ENCODE assay signal across 27 mouse cellular contexts in genomic region chr13:97977104-97977503, GRCm38 (mm10).
DNase-seq lines count a peak whose midpoint lies in the region; ATAC-seq and TF ChIP-seq lines count a peak whose summit lies in the region.
"Had no signal": no experiment of that assay in that cellular context is flagged by ENCODE, and none has a peak within 500 bp of the region (broad histone marks: within the 10 kb centered on the region; RNA-seq: fewer than 3 reads in every experiment).

No protein-coding gene starts in this region.

- no peaks in the 10 kb centered on the region for H3K27me3 ChIP-seq in intestine, postnatal 0 days (replicated peaks; ENCODE audit: control insufficient read depth, insufficient read depth, low read length)
- no peaks in the 10 kb centered on the region for H3K27me3 ChIP-seq in small intestine, adult 2 months (ENCODE audit: control insufficient read depth, insufficient read depth, low read length)
- H3K27me3 ChIP-seq: CH12.LX; embryonic facial prominence, embryonic 12.5 days; embryonic facial prominence, embryonic 15.5 days; forebrain, embryonic 12.5 days; forebrain, embryonic 15.5 days; Patski had no signal

- no peak overlapping the region for H3K9ac ChIP-seq in intestine, postnatal 0 days (ENCODE audit: low read depth, low read length)
- H3K9ac ChIP-seq: embryonic facial prominence, embryonic 12.5 days; embryonic facial prominence, embryonic 15.5 days; forebrain, embryonic 12.5 days; forebrain, embryonic 15.5 days; heart, embryonic 13.5 days; hindbrain, embryonic 14.5 days had no signal

- no peak for DNase-seq in lung, postnatal 4 days
- no peak for DNase-seq in left cerebral cortex, adult 8-10 months (ENCODE audit: low spot score in 2 of 2)
- DNase-seq: adrenal gland, postnatal 10 days; adrenal gland, postnatal 36 days; B cell, adult 2 months; cerebellum, adult 18-20 months; cerebellum, adult 9-10 months; cerebellum, postnatal 14 days; gastrocnemius, postnatal 25 days; heart, adult 2 months; heart, postnatal 14 days; heart, postnatal 4 days had no signal

- peak; percentile 72 for ATAC-seq in granulocyte monocyte progenitor cell, adult 5-6 weeks (replicated peaks; ENCODE audit: poor library complexity, severe bottlenecking)
- ATAC-seq in intestine, postnatal 0 days, result peak; percentile 59
- no peak for ATAC-seq in erythroid progenitor cell, adult 5-6 weeks (replicated peaks; ENCODE audit: low FRiP score, poor library complexity, severe bottlenecking)
- ATAC-seq: forebrain, embryonic 15.5 days; hindbrain, postnatal 0 days; Patski had no signal

- no peak for TF ChIP-seq CTCF in intestine, postnatal 0 days (IDR thresholded peaks at IDR 0.05; ENCODE audit: low read depth)
- no peak for TF ChIP-seq CTCF in small intestine, adult 2 months (IDR thresholded peaks at IDR 0.05; ENCODE audit: extremely low read depth, insufficient read length, insufficient replicate concordance, low read depth, low read length)

- no peak for TF ChIP-seq POLR2A in small intestine, adult 2 months (IDR thresholded peaks at IDR 0.05; ENCODE audit: low read depth, low read length)

- H3K36me3 ChIP-seq in intestine, postnatal 0 days (ENCODE audit: control insufficient read depth, insufficient read depth), result no peaks in the 10 kb centered on the region
- H3K36me3 ChIP-seq in small intestine, adult 2 months (ENCODE audit: control insufficient read depth, insufficient read depth, low read length), result no peaks in the 10 kb centered on the region
- H3K36me3 ChIP-seq: embryonic facial prominence, embryonic 12.5 days; embryonic facial prominence, embryonic 15.5 days; forebrain, embryonic 12.5 days; forebrain, embryonic 15.5 days; G1E; heart, embryonic 10.5 days had no signal

- H3K4me2 ChIP-seq in intestine, postnatal 0 days (replicated peaks; ENCODE audit: low read depth), result no peak overlapping the region
- H3K4me2 ChIP-seq: embryonic facial prominence, embryonic 12.5 days; embryonic facial prominence, embryonic 15.5 days; forebrain, embryonic 12.5 days; forebrain, embryonic 15.5 days; heart, embryonic 13.5 days; hindbrain, embryonic 14.5 days had no signal

- no peak overlapping the region for H3K4me3 ChIP-seq in intestine, postnatal 0 days (ENCODE audit: low read depth, low read length)
- H3K4me3 ChIP-seq in small intestine, adult 2 months (ENCODE audit: low read depth, low read length), result no peak overlapping the region
- H3K4me3 ChIP-seq: embryonic facial prominence, embryonic 12.5 days; embryonic facial prominence, embryonic 15.5 days; forebrain, embryonic 12.5 days; forebrain, embryonic 15.5 days; heart, adult 2 months; heart, embryonic 10.5 days; heart, embryonic 13.5 days had no signal

- 65% methylated on average over 9 of the region's 9 CpGs for WGBS in intestine, postnatal 0 days
- 34% methylated on average over 9 of the region's 9 CpGs for WGBS in small intestine, adult 2 months

- H3K4me1 ChIP-seq in intestine, postnatal 0 days (replicated peaks; ENCODE audit: control insufficient read depth, insufficient read depth, low read length), result peaks cover 4% of the 10 kb centered on the region; the same call in 1 of the 2 replicates
- peaks cover 19% of the 10 kb centered on the region; the same call in 1 of the 2 replicates for H3K4me1 ChIP-seq in small intestine, adult 2 months (ENCODE audit: control insufficient read depth, insufficient read depth, insufficient read length, low read length)

- no peak overlapping the region for H3K27ac ChIP-seq in intestine, postnatal 0 days (ENCODE audit: low read depth, low read length)
- H3K27ac ChIP-seq in small intestine, adult 2 months (ENCODE audit: insufficient read depth, low read depth, low read length), result peak overlapping the region; percentile 82
- H3K27ac ChIP-seq: embryonic facial prominence, embryonic 12.5 days; embryonic facial prominence, embryonic 15.5 days; forebrain, embryonic 12.5 days; forebrain, embryonic 15.5 days; heart, adult 2 months; heart, embryonic 10.5 days; heart, embryonic 13.5 days; hindbrain, embryonic 14.5 days; hindbrain, postnatal 0 days had no signal

- no peaks in the 10 kb centered on the region for H3K9me3 ChIP-seq in intestine, postnatal 0 days (ENCODE audit: control insufficient read depth)
- H3K9me3 ChIP-seq: embryonic facial prominence, embryonic 12.5 days; embryonic facial prominence, embryonic 15.5 days; forebrain, embryonic 12.5 days; forebrain, embryonic 15.5 days; G1E; heart, embryonic 10.5 days; heart, embryonic 13.5 days had no signal
